Mouse (Mus musculus) 416B (cell line): ENCODE results near the gene Card19.

ENCODE experiments used
- DNase-seq: peaks from one replicate; pipeline ENCODE4 v3.0.0; 2011; ENCODE audit warnings: low read depth

The Card19 gene

GRCm38 (mm10) chr13:49215504-49216219 lies at the start of gene Card19:
Gene Card19, minus strand, starts transcription at chr13:49216037.
- peak; percentile 97 for DNase-seq

GRCm38 (mm10) chr13:49260036-49260722 lies 44.3 kb upstream of the Card19 start:
- DNase-seq, result no peak

- DNase-seq, result no peak
These were observed 42.0 kb upstream of the Card19 start for GRCm38 (mm10) chr13:49257819-49258313.

- no peak for DNase-seq
These were observed 36.9 kb upstream of the Card19 start for GRCm38 (mm10) chr13:49252746-49253145.

GRCm38 (mm10) chr13:49252113-49252512 lies 36.3 kb upstream of the Card19 start:
- DNase-seq, result peak; percentile 86

- no peak for DNase-seq
These were observed 35.1 kb upstream of the Card19 start for GRCm38 (mm10) chr13:49250716-49251517.

- DNase-seq, result no peak
These were observed 33.8 kb upstream of the Card19 start for GRCm38 (mm10) chr13:49249634-49250033.

- no peak for DNase-seq
These were observed 33.1 kb upstream of the Card19 start for GRCm38 (mm10) chr13:49248923-49249322.

- DNase-seq, result no peak
These were observed 32.6 kb upstream of the Card19 start, which contains the start of gene Susd3 for GRCm38 (mm10) chr13:49248467-49248862. Gene Susd3, minus strand, starts transcription at chr13:49248706.

- DNase-seq, result no peak
These were observed 32.1 kb upstream of the Card19 start for GRCm38 (mm10) chr13:49247740-49248466.

- no peak for DNase-seq
These were observed 31.4 kb upstream of the Card19 start for GRCm38 (mm10) chr13:49247232-49247739.

- no peak for DNase-seq
These were observed 30.8 kb upstream of the Card19 start for GRCm38 (mm10) chr13:49246626-49247025.

GRCm38 (mm10) chr13:49246011-49246410 lies 30.2 kb upstream of the Card19 start:
- DNase-seq, result no peak

GRCm38 (mm10) chr13:49245251-49245650 lies 29.4 kb upstream of the Card19 start:
- no peak for DNase-seq

GRCm38 (mm10) chr13:49243492-49243891 lies 27.7 kb upstream of the Card19 start:
- DNase-seq, result peak; percentile 70

- DNase-seq, result peak; percentile 98
These were observed 26.7 kb upstream of the Card19 start for GRCm38 (mm10) chr13:49242321-49243065.

- no peak for DNase-seq
These were observed 22.9 kb upstream of the Card19 start for GRCm38 (mm10) chr13:49238737-49239136.

GRCm38 (mm10) chr13:49237617-49238016 lies 21.8 kb upstream of the Card19 start:
- DNase-seq, result no peak

GRCm38 (mm10) chr13:49234711-49235110 lies 18.9 kb upstream of the Card19 start:
- no peak for DNase-seq

- DNase-seq, result no peak
These were observed 18.1 kb upstream of the Card19 start for GRCm38 (mm10) chr13:49233792-49234572.
